Mouse (Mus musculus): ENCODE results near the gene Xylt2. TPM values are rescaled to one million over a fixed set of nuclear protein-coding genes. Genes with fewer than 3 reads are reported as not detected.
A peak's percentile ranks its signal among the peaks of the same experiment; 100 is the strongest.
"Not testable (repeated sequence)": the region's sequence is repeated elsewhere in the genome, so short reads cannot be mapped to it uniquely, and the experiment has no call there.

Gene Xylt2
- 10 to 100 TPM; 23.1 to 25.8 TPM for total RNA-seq (2021)
- long read RNA-seq, experiment 1, transcript Xylt2-201 (11 exons, 3,442 nt) = major isoform, 35 of 53 reads
- long read RNA-seq, experiment 1, partial matches to known transcripts = 5 of 53 reads
- long read RNA-seq, experiment 1, other reads (novel, unspliced or antisense) = 13 of 53 reads
- long read RNA-seq, experiment 2, transcript Xylt2-201 (11 exons, 3,442 nt) = major isoform, 27 of 44 reads
- long read RNA-seq, experiment 2, partial matches to known transcripts = 8 of 44 reads
- long read RNA-seq, experiment 2, other reads (novel, unspliced or antisense) = 9 of 44 reads

- intact Hi-C loops (cut with DNase I) = no loop called here
- peak; percentile 88 to 90 for DNase-seq (ENCODE audit: low spot score in 2 of 2)
Observed at GRCm38 (mm10) chr11:94676754-94677606, at the start of gene Xylt2. Xylt2 (minus strand) TSS chr11:94677515.

- intact Hi-C loops (cut with DNase I) = no loop called here
Observed at GRCm38 (mm10) chr11:94719216-94719615, 41.9 kb upstream of the Xylt2 start.

GRCm38 (mm10) chr11:94718113-94718909, 41.0 kb upstream of the Xylt2 start:
- intact Hi-C loops (cut with DNase I) = no loop called here
- no peak for DNase-seq (ENCODE audit: low spot score in 2 of 2)

More at GRCm38 (mm10) chr11:94719216-94719615, 41.9 kb upstream of the Xylt2 start:
- DNase-seq (ENCODE audit: low spot score in 2 of 2) = no peak

GRCm38 (mm10) chr11:94717239-94717638, 39.9 kb upstream of the Xylt2 start:
- intact Hi-C loops (cut with DNase I) = no loop called here
- no peak for DNase-seq (ENCODE audit: low spot score in 2 of 2)

- intact Hi-C loops (cut with DNase I) = no loop called here
Observed at GRCm38 (mm10) chr11:94716754-94717153, 39.4 kb upstream of the Xylt2 start.

GRCm38 (mm10) chr11:94715622-94716021, 38.3 kb upstream of the Xylt2 start:
- intact Hi-C loops (cut with DNase I) = no loop called here
- peak; percentile 52 to 67 for DNase-seq (ENCODE audit: low spot score in 2 of 2)

More at GRCm38 (mm10) chr11:94716754-94717153, 39.4 kb upstream of the Xylt2 start:
- peak in 1 of 2 experiments; percentile 30 for DNase-seq (ENCODE audit: low spot score in 2 of 2)

- no peak for DNase-seq (ENCODE audit: low spot score in 2 of 2)
- intact Hi-C loops (cut with DNase I) = no loop called here
Observed at GRCm38 (mm10) chr11:94713246-94713860, 36.0 kb upstream of the Xylt2 start.

- DNase-seq (ENCODE audit: low spot score in 2 of 2) = no peak
- intact Hi-C loops (cut with DNase I) = no loop called here
Observed at GRCm38 (mm10) chr11:94704472-94704871, 27.2 kb upstream of the Xylt2 start, which contains the start of gene Gm11541. Gm11541 (minus strand) TSS chr11:94704499.

GRCm38 (mm10) chr11:94704020-94704419, 26.7 kb upstream of the Xylt2 start:
- intact Hi-C loops (cut with DNase I) = no loop called here
- DNase-seq (ENCODE audit: low spot score in 2 of 2) = no peak

GRCm38 (mm10) chr11:94702216-94702610, 24.9 kb upstream of the Xylt2 start:
- intact Hi-C loops (cut with DNase I) = no loop called here
- no peak for DNase-seq (ENCODE audit: low spot score in 2 of 2)

GRCm38 (mm10) chr11:94701401-94702215, 24.3 kb upstream of the Xylt2 start:
- intact Hi-C loops (cut with DNase I) = no loop called here
- DNase-seq (ENCODE audit: low spot score in 2 of 2) = no peak

- no peak for DNase-seq (ENCODE audit: low spot score in 2 of 2)
- intact Hi-C loops (cut with DNase I) = no loop called here
Observed at GRCm38 (mm10) chr11:94699399-94699798, 22.1 kb upstream of the Xylt2 start.

- no peak for DNase-seq (ENCODE audit: low spot score in 2 of 2)
- intact Hi-C loops (cut with DNase I) = no loop called here
Observed at GRCm38 (mm10) chr11:94697703-94698464, 20.6 kb upstream of the Xylt2 start.

GRCm38 (mm10) chr11:94697140-94697539, 19.8 kb upstream of the Xylt2 start:
- no peak for DNase-seq (ENCODE audit: low spot score in 2 of 2)
- intact Hi-C loops (cut with DNase I) = no loop called here

GRCm38 (mm10) chr11:94695508-94695907, 18.2 kb upstream of the Xylt2 start:
- intact Hi-C loops (cut with DNase I) = no loop called here
- DNase-seq (ENCODE audit: low spot score in 2 of 2) = no peak

- DNase-seq (ENCODE audit: low spot score in 2 of 2); intact Hi-C loops (cut with DNase I): not testable (repeated sequence)
Observed at GRCm38 (mm10) chr11:94692502-94692901, 15.2 kb upstream of the Xylt2 start.

GRCm38 (mm10) chr11:94687178-94687577, 9.9 kb upstream of the Xylt2 start:
- intact Hi-C loops (cut with DNase I) = no loop called here
- DNase-seq (ENCODE audit: low spot score in 2 of 2) = no peak

- DNase-seq (ENCODE audit: low spot score in 2 of 2) = no peak
- intact Hi-C loops (cut with DNase I) = no loop called here
Observed at GRCm38 (mm10) chr11:94682427-94682826, 5.1 kb upstream of the Xylt2 start.

Data from left cerebral cortex, postnatal 14 days (tissue).